Mouse (Mus musculus): ENCODE data around the gene Mrps18a. TPM values are rescaled to one million over a fixed set of nuclear protein-coding genes. Genes with fewer than 3 reads are reported as not detected.

Gene Mrps18a
- polyA plus RNA-seq, 1 experiment from 2014 or later = 122 TPM

DNA sequence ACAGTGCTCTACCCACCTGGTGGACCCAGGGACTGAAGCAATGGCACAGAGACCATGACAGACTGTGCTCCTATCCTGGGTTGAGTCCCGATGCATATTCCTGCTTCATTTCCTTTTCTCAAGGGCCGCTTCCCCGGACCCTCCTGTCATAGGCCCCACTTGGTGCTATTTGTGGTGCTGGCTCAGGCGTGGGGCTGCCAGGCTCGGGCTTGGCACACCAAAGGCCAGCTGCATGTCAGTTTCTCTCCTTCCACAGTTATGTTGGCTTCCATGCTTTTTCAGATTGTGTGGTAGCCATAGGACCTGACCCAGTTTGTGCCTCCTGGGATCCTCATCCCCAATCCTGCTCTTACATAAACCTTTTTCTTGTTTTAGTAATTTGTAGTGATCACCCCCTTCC is 58.0 kb downstream of the Mrps18a start:
- no peak for DNase-seq (ENCODE audit: low spot score)
- Histone ChIP-seq H3K4me3 (ENCODE audit: low read depth, low read length) (no peak overlapping the region), H3K4me2 (replicated peaks; ENCODE audit: low read depth, low read length) (no peak overlapping the region), H3K36me3 (ENCODE audit: control insufficient read depth, insufficient read depth, low read length) (peaks cover 12% of the 10 kb centered on the region; the same call in 1 of the 2 replicates), H3K9ac (ENCODE audit: low read depth, low read length) (no peak overlapping the region), H3K9me3 (ENCODE audit: control insufficient read depth, low read length) (no peaks in the 10 kb centered on the region), H3K27me3 (ENCODE audit: control insufficient read depth, insufficient read depth, low read length) (no peaks in the 10 kb centered on the region), H3K27ac (ENCODE audit: low read depth, low read length) (no peak overlapping the region), H3K4me1 (replicated peaks; ENCODE audit: control insufficient read depth, insufficient read depth, low read length) (no peaks in the 10 kb centered on the region)
- no peak for ATAC-seq (ENCODE audit: low FRiP score)
- 92% methylated on average over 5 of the region's 5 CpGs for WGBS

DNA sequence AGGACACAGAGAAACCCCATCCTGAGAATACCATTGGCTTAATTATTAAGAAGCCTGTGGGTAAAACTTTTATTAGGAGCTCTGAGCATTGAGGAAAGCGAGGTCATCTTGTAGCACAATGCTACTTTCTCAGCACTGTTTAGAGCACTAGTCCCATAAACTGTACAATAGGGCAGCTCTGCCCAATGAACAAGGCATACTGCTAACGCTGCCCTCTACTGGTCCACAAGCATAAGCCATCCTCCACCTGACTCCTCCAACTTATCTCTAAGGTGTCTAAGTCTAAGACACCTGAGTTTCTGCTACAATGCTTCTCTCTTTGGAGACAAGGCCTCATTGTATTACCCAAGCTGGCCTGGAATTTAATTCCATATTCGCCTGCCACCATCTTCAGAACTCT is 59.8 kb downstream of the Mrps18a start:
- H3K27me3 ChIP-seq (ENCODE audit: control insufficient read depth, insufficient read depth, low read length) = no peaks in the 10 kb centered on the region
- no peak overlapping the region for H3K9ac ChIP-seq (ENCODE audit: low read depth, low read length)
- no peak overlapping the region for H3K4me3 ChIP-seq (ENCODE audit: low read depth, low read length)
- H3K4me1 ChIP-seq (replicated peaks; ENCODE audit: control insufficient read depth, insufficient read depth, low read length) = no peaks in the 10 kb centered on the region
- peaks cover 12% of the 10 kb centered on the region; the same call in 1 of the 2 replicates for H3K36me3 ChIP-seq (ENCODE audit: control insufficient read depth, insufficient read depth, low read length)
- ATAC-seq (ENCODE audit: low FRiP score) (no peak), DNase-seq (ENCODE audit: low spot score) (peak; percentile 55)
- 79% methylated on average over 3 of the region's 3 CpGs for WGBS
- no peaks in the 10 kb centered on the region for H3K9me3 ChIP-seq (ENCODE audit: control insufficient read depth, low read length)
- no peak overlapping the region for H3K4me2 ChIP-seq (replicated peaks; ENCODE audit: low read depth, low read length)
- H3K27ac ChIP-seq (ENCODE audit: low read depth, low read length) = no peak overlapping the region

Other genes starting within 250 kb of the Mrps18a start
- 2.6 and 6.2 TPM in 2 replicates for gene Vegfa, start 78.6 kb upstream of the Mrps18a start, polyA plus RNA-seq (2014; fragmentation: Nextera tagmentation; extraction: Ambion mirVana)
- 17.6 and 20.1 TPM in 2 replicates for gene Rsph9, start 33.2 kb downstream of the Mrps18a start, polyA plus RNA-seq (2014; fragmentation: Nextera tagmentation; extraction: Ambion mirVana)
- gene Mad2l1bp, start 42.6 kb downstream of the Mrps18a start, polyA plus RNA-seq (2014; fragmentation: Nextera tagmentation; extraction: Ambion mirVana) = 37.9 and 38.0 TPM in 2 replicates
- 23.3 and 27.2 TPM in 2 replicates for gene Gtpbp2, start 50.0 kb downstream of the Mrps18a start, polyA plus RNA-seq (2014; fragmentation: Nextera tagmentation; extraction: Ambion mirVana)
- 10.4 and 10.7 TPM in 2 replicates for gene Polh, start 91.7 kb downstream of the Mrps18a start, polyA plus RNA-seq (2014; fragmentation: Nextera tagmentation; extraction: Ambion mirVana)
- 60.6 and 69.1 TPM in 2 replicates for gene Xpo5, start 91.8 kb downstream of the Mrps18a start, polyA plus RNA-seq (2014; fragmentation: Nextera tagmentation; extraction: Ambion mirVana)
- 100 and 113 TPM in 2 replicates for gene Polr1c, start 137.1 kb downstream of the Mrps18a start, polyA plus RNA-seq (2014; fragmentation: Nextera tagmentation; extraction: Ambion mirVana)
- 64.0 and 64.7 TPM in 2 replicates for gene Yipf3, start 137.1 kb downstream of the Mrps18a start, polyA plus RNA-seq (2014; fragmentation: Nextera tagmentation; extraction: Ambion mirVana)
- gene Lrrc73, start 142.5 kb downstream of the Mrps18a start, polyA plus RNA-seq (2014; fragmentation: Nextera tagmentation; extraction: Ambion mirVana) = 3.1 and 3.4 TPM in 2 replicates
- 43.4 and 47.4 TPM in 2 replicates for gene Tjap1, start 172.0 kb downstream of the Mrps18a start, polyA plus RNA-seq (2014; fragmentation: Nextera tagmentation; extraction: Ambion mirVana)
- gene Dlk2, start 186.4 kb downstream of the Mrps18a start, polyA plus RNA-seq (2014; fragmentation: Nextera tagmentation; extraction: Ambion mirVana) = 1.3 and 1.8 TPM in 2 replicates
- gene Abcc10, start 217.4 kb downstream of the Mrps18a start, polyA plus RNA-seq (2014; fragmentation: Nextera tagmentation; extraction: Ambion mirVana) = 3.8 and 4.8 TPM in 2 replicates